ENCODE assay signal across 7 mouse cellular contexts in genomic region chr11:96314671-96315343, GRCm38 (mm10). TPM values are rescaled to one million over a fixed set of nuclear protein-coding genes. Genes with fewer than 3 reads are reported as not detected.
A peak's percentile ranks its signal among the peaks of the same experiment; 100 is the strongest.
DNase-seq lines count a peak whose midpoint lies in the region; ATAC-seq and TF ChIP-seq lines count a peak whose summit lies in the region.

No protein-coding gene starts in this region.

- H3K4me1 ChIP-seq in heart, embryonic 13.5 days = peaks cover 21% of the 10 kb centered on the region
- H3K4me1 ChIP-seq in kidney, embryonic 16.5 days (ENCODE audit: insufficient read depth, low read length) = peaks cover 71% of the 10 kb centered on the region

- H3K27me3 ChIP-seq in heart, embryonic 13.5 days (replicated peaks) = peaks cover 100% of the 10 kb centered on the region
- no peaks in the 10 kb centered on the region for H3K27me3 ChIP-seq in kidney, embryonic 16.5 days (ENCODE audit: insufficient read depth, low read length)

- H3K27ac ChIP-seq in heart, embryonic 13.5 days (replicated peaks) = peak overlapping the region; percentile 43
- peak overlapping the region; percentile 99 for H3K27ac ChIP-seq in kidney, embryonic 16.5 days (ENCODE audit: low read length)
- no peak overlapping the region for H3K27ac ChIP-seq in layer of hippocampus, adult 2 months

- peak; percentile 38 for DNase-seq in ZHBTc4 (ENCODE audit: low read depth, low spot score)
- peak; percentile 61 to 74 for DNase-seq in lung, postnatal 4 days
- DNase-seq in layer of hippocampus, adult 2 months (ENCODE audit: low spot score in 2 of 2) = no peak
- DNase-seq in thymus, postnatal 36 days = no peak
- DNase-seq in gastrocnemius, postnatal 25 days = no peak

- no peak for ATAC-seq in heart, embryonic 13.5 days (ENCODE audit: extremely low read depth, insufficient number of reproducible peaks, low FRiP score, low TSS enrichment)
- no peak for ATAC-seq in kidney, embryonic 16.5 days (ENCODE audit: low FRiP score, low TSS enrichment)

- H3K9ac ChIP-seq in heart, embryonic 13.5 days = peak overlapping the region; percentile 68
- H3K9ac ChIP-seq in kidney, embryonic 16.5 days (replicated peaks; ENCODE audit: low read length) = peak overlapping the region; percentile 90

- peak overlapping the region; percentile 36 for H3K4me3 ChIP-seq in heart, embryonic 13.5 days
- H3K4me3 ChIP-seq in kidney, embryonic 16.5 days (ENCODE audit: low read length) = peak overlapping the region; percentile 71
- no peak overlapping the region for H3K4me3 ChIP-seq in layer of hippocampus, adult 2 months

- H3K4me2 ChIP-seq in heart, embryonic 13.5 days = peak overlapping the region; percentile 52
- peak overlapping the region; percentile 90 for H3K4me2 ChIP-seq in kidney, embryonic 16.5 days (replicated peaks; ENCODE audit: low read depth, low read length)

- no peak for TF ChIP-seq CTCF in layer of hippocampus, adult 2 months (conservative IDR thresholded peaks at IDR 0.05)

- no peaks in the 10 kb centered on the region for H3K9me3 ChIP-seq in heart, embryonic 13.5 days
- no peaks in the 10 kb centered on the region for H3K9me3 ChIP-seq in kidney, embryonic 16.5 days (ENCODE audit: low read length)

- H3K36me3 ChIP-seq in heart, embryonic 13.5 days = no peaks in the 10 kb centered on the region
- 0 out of 2 replicates have a peak, but pooled peaks cover 4% of the 10 kb centered on the region for H3K36me3 ChIP-seq in kidney, embryonic 16.5 days (ENCODE audit: insufficient read depth, low read length)

- WGBS in heart, embryonic 13.5 days = 2% methylated on average over 34 of the region's 34 CpGs
- WGBS in kidney, embryonic 16.5 days = 4% methylated on average over 34 of the region's 34 CpGs

RNA-seq across cellular contexts. Expression of gene Hoxb4, which starts 3.3 kb away (rescaled TPM):
- 0.43 and 0.59 TPM in 2 replicates for polyA plus RNA-seq in heart, embryonic 13.5 days (2015; fragmentation: Nextera tagmentation; extraction: Ambion mirVana)
- 4.1 and 6.2 TPM in 2 replicates for polyA plus RNA-seq in kidney, embryonic 16.5 days (2015; fragmentation: Nextera tagmentation; extraction: Ambion mirVana)
- not detected for total RNA-seq in layer of hippocampus, adult 2 months (2021)
- total RNA-seq in gastrocnemius, postnatal 25 days (2021) = under 1 TPM; 0.24 to 0.38 TPM

RNA-seq across cellular contexts. Expression of gene Hoxb3, which starts 8.3 kb away (rescaled TPM):
- polyA plus RNA-seq in heart, embryonic 13.5 days (2015; fragmentation: Nextera tagmentation; extraction: Ambion mirVana) = 0.31 and 1.1 TPM in 2 replicates
- polyA plus RNA-seq in kidney, embryonic 16.5 days (2015; fragmentation: Nextera tagmentation; extraction: Ambion mirVana) = 3.7 and 4.3 TPM in 2 replicates
- not detected for total RNA-seq in layer of hippocampus, adult 2 months (2021)
- total RNA-seq in gastrocnemius, postnatal 25 days (2021) = under 1 TPM; 0.43 to 0.78 TPM

RNA-seq across cellular contexts. Expression of gene Hoxb5, which starts 11.7 kb away (rescaled TPM):
- polyA plus RNA-seq in heart, embryonic 13.5 days (2015; fragmentation: Nextera tagmentation; extraction: Ambion mirVana) = 3.8 and 5.5 TPM in 2 replicates
- 19.2 and 24.3 TPM in 2 replicates for polyA plus RNA-seq in kidney, embryonic 16.5 days (2015; fragmentation: Nextera tagmentation; extraction: Ambion mirVana)
- total RNA-seq in layer of hippocampus, adult 2 months (2021) = not detected
- total RNA-seq in gastrocnemius, postnatal 25 days (2021) = under 1 TPM; 0.38 to 0.64 TPM

RNA-seq across cellular contexts. Expression of gene Hoxb6, which starts 22.5 kb away (rescaled TPM):
- 1.4 and 2.0 TPM in 2 replicates for polyA plus RNA-seq in heart, embryonic 13.5 days (2015; fragmentation: Nextera tagmentation; extraction: Ambion mirVana)
- 50.3 and 55.7 TPM in 2 replicates for polyA plus RNA-seq in kidney, embryonic 16.5 days (2015; fragmentation: Nextera tagmentation; extraction: Ambion mirVana)
- not detected for total RNA-seq in layer of hippocampus, adult 2 months (2021)
- under 1 TPM; 0.31 to 0.62 TPM for total RNA-seq in gastrocnemius, postnatal 25 days (2021)

RNA-seq across cellular contexts. Expression of gene Hoxb7, which starts 28.4 kb away (rescaled TPM):
- 0.11 and 0.25 TPM in 2 replicates for polyA plus RNA-seq in heart, embryonic 13.5 days (2015; fragmentation: Nextera tagmentation; extraction: Ambion mirVana)
- 60.9 and 68.3 TPM in 2 replicates for polyA plus RNA-seq in kidney, embryonic 16.5 days (2015; fragmentation: Nextera tagmentation; extraction: Ambion mirVana)
- total RNA-seq in layer of hippocampus, adult 2 months (2021) = not detected
- total RNA-seq in gastrocnemius, postnatal 25 days (2021) = 1 to 10 TPM in 1 of 2 experiments, under 1 TPM in 1; 0.28 to 1.1 TPM

Comparison
In these comparisons a context has a peak if more than half of its experiments do, and no peak if none do; other contexts are left out.
1. DNase-seq: peak in ZHBTc4 (single experiment) and lung, postnatal 4 days (2 of 2); none in layer of hippocampus, adult 2 months (0 of 2), thymus, postnatal 36 days (0 of 2) and gastrocnemius, postnatal 25 days (single experiment).